Mouse (Mus musculus) erythroblast, embryonic 14.5 days (primary cell): ENCODE data around the gene Lhx6. TPM values are rescaled to one million over a fixed set of nuclear protein-coding genes. Genes with fewer than 3 reads are reported as not detected.

Source experiments
- H3K27me3 ChIP-seq: 2 replicates; pipeline ENCODE4 v1.6.1; 2012; ENCODE audit warnings: inconsistent platforms; ENCODE audit not compliant: control insufficient read depth
- H3K36me3 ChIP-seq: 2 replicates; pipeline ENCODE4 v1.6.1; 2012; ENCODE audit warnings: mild to moderate bottlenecking, inconsistent platforms; ENCODE audit not compliant: control insufficient read depth
- H3K4me1 ChIP-seq: 2 replicates; pipeline ENCODE4 v1.6.1; 2012; ENCODE audit warnings: inconsistent platforms; ENCODE audit not compliant: control insufficient read depth
- H3K4me3 ChIP-seq: replicated peaks from 2 replicates; pipeline ENCODE3; 2012; ENCODE audit warnings: moderate library complexity, mild to moderate bottlenecking, inconsistent platforms
- H3K9me3 ChIP-seq: 2 replicates; pipeline ENCODE4 v1.6.1; 2012; ENCODE audit warnings: low read length, inconsistent platforms, mixed read lengths; ENCODE audit not compliant: control insufficient read depth
- GATA1 ChIP-seq: IDR thresholded peaks from 2 replicates; pipeline ENCODE4 v1.6.1; 2012; ENCODE audit warnings: low read length, inconsistent platforms, mixed read lengths
- TAL1 ChIP-seq: IDR thresholded peaks from 3 replicates; pipeline ENCODE4 v1.6.1; 2012; ENCODE audit warnings: low read length, inconsistent platforms, mixed read lengths
- polyA plus RNA-seq: library from polyadenylated mRNA; stranded (reverse); fragments of >175 nt; gene quantifications from 2 replicates; pipeline ENCODE4 v1.2.3, GENCODE M21; 2012

Lhx6 gene
- polyA plus RNA-seq, 1 experiment, result not detected

- H3K36me3 ChIP-seq, result peaks cover 20% of the 10 kb centered on the region
- peaks cover 7% of the 10 kb centered on the region; the same call in 1 of the 2 replicates for H3K27me3 ChIP-seq
- H3K4me1 ChIP-seq, result peaks cover 29% of the 10 kb centered on the region
- H3K4me3 ChIP-seq, result peak within 1 kb of the TSS; percentile 78
- TF ChIP-seq TAL1 (no peak), GATA1 (no peak)
- H3K9me3 ChIP-seq, result no peaks in the 10 kb centered on the region
Observed at GRCm38 (mm10) chr2:36048748-36049566, 56.3 kb downstream of the Lhx6 start, which contains the start of the genes Ndufa8 and Morn5. Gene Ndufa8, minus strand, starts transcription at chr2:36049406. Gene Morn5, plus strand, starts transcription at chr2:36049458.

DNA sequence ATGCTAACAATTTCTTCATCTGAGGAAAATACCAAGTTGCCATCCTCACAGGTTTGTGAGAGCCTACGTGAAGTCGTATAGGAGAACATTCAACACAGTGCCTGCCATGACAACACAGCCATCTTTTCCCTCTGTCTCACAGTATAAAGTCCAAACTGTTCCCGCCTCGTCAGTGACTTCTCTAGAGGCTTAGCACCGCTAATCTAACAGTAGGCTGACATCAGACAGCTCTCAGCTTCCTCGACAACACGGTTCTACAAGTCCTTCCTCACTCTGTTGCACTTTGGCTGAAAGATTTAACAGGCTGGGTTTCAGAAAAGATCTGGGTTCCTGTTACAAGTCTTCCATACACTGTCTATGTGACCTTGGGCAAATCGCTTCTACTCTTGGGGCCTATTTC is 57.0 kb downstream of the Lhx6 start:
- H3K27me3 ChIP-seq, result peaks cover 7% of the 10 kb centered on the region; the same call in 1 of the 2 replicates
- H3K36me3 ChIP-seq, result peaks cover 28% of the 10 kb centered on the region
- peak overlapping the region; percentile 78 for H3K4me3 ChIP-seq
- peaks cover 29% of the 10 kb centered on the region for H3K4me1 ChIP-seq
- TF ChIP-seq GATA1 (no peak), TAL1 (no peak)
- H3K9me3 ChIP-seq, result no peaks in the 10 kb centered on the region

DNA sequence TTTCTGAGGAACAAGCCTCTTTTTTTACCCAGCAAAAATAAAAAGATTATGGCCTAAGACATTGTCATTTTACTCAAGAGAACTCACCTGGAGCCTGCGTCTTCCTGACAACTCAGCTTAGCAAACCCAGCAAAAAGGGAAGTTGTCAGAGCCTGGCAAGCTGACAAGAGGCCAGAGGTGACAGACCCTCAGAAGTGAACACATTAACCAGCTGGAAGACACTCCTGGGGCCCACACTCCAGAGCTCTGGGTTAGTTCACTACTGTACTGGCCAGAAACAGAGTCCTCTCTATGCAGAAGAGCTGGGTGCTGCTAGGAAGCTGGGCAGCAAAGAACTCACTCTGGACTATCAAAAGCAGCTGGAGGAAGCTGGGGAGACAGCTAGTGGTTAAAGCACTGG is 64.3 kb downstream of the Lhx6 start:
- TF ChIP-seq TAL1, result no peak
- TF ChIP-seq GATA1, result no peak
- no peaks in the 10 kb centered on the region for H3K27me3 ChIP-seq
- H3K9me3 ChIP-seq, result no peaks in the 10 kb centered on the region
- no peaks in the 10 kb centered on the region for H3K4me1 ChIP-seq
- H3K36me3 ChIP-seq, result peaks cover 73% of the 10 kb centered on the region
- H3K4me3 ChIP-seq, result no peak overlapping the region

DNA sequence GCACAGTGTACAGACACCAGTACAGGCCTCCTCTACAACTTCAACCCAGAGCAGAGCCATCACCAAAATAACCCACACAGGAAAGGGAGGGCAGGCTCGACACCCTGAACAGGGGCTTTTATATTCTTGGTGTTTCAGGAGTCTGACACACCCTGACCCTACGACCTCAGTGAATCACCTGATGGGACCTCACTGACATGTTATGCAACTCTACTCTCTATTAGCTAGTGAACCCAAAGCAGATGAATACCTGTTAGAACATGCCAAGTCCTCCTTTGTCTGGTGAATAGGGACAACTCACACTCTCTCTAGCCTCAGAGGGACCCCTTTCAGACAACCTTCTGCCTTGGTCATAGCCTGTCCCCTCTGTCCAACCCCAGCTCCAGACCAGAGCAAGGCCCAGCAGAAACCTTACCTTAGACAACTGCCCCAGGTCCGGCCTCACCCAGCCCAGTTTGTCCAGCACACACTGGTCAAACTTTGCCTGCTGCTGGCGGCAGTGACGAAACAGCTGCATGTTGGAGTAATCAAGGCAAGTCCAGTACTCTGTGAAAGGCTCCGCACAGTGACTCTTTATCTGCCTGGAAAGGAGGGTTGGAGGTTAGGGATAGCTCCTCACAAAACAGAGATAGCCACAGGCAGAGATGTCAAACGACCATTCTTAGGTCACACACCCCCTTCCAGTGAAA is 65.8 kb downstream of the Lhx6 start:
- no peak overlapping the region for H3K4me3 ChIP-seq
- no peaks in the 10 kb centered on the region for H3K9me3 ChIP-seq
- no peaks in the 10 kb centered on the region for H3K4me1 ChIP-seq
- no peak for TF ChIP-seq GATA1
- no peak for TF ChIP-seq TAL1
- H3K36me3 ChIP-seq, result peaks cover 80% of the 10 kb centered on the region
- H3K27me3 ChIP-seq, result no peaks in the 10 kb centered on the region

DNA sequence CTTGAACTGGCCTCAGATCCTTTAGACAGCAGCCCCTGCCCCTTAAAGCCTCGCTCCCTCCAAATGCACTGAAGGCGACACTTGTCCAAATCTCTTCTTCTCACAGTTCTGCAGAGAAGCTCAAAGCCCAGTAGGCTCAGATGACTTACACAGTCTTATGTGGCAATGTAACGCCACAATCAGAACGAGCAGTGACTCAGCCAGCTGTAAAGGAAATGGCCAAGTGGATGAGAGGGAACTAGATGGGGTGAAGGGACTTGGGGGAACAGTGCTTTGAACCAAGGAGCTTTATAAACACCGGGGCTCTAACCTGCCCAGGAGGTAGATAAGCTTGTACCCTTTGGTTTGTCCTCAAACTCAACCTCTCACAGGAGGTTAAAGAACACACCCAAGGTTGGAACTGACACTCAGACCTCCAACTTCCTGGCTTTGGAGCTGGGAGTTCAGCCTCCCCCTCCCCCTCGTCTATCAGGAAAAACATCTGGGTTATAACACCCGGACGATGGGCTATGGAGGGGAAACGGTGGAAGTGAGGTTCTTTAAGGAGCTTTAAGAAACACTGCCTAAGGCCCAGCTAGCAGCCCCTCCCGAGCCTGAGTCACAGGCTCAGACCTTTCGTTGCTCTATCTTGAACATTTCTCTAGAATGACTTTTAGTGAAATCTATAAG is 69.7 kb downstream of the Lhx6 start:
- TF ChIP-seq GATA1 (no peak), TAL1 (no peak)
- H3K4me1 ChIP-seq, result no peaks in the 10 kb centered on the region
- H3K27me3 ChIP-seq, result no peaks in the 10 kb centered on the region
- peaks cover 52% of the 10 kb centered on the region for H3K36me3 ChIP-seq
- H3K4me3 ChIP-seq, result no peak overlapping the region
- no peaks in the 10 kb centered on the region for H3K9me3 ChIP-seq

DNA sequence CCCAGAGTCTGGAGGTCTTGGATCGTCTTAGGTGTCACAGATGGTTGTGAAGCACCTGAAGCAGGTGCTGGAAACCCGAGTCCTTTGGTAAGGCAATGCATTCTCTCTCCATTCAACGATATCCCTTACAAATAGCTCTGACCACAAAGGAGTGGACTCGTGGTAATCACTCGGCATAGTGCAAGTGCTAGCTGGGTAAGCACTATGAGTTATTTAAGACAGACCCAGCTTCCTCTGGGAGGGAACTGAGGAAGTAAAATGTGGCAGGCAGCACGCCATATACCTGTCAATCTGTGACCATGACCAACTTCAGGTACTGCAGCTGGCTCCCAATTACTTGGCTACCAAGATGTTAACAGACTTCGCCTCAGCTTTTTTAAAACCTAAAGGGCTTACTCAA is 70.3 kb downstream of the Lhx6 start:
- H3K9me3 ChIP-seq, result no peaks in the 10 kb centered on the region
- H3K27me3 ChIP-seq, result no peaks in the 10 kb centered on the region
- peaks cover 49% of the 10 kb centered on the region for H3K36me3 ChIP-seq
- no peak overlapping the region for H3K4me3 ChIP-seq
- TF ChIP-seq GATA1, result no peak
- no peak for TF ChIP-seq TAL1
- no peaks in the 10 kb centered on the region for H3K4me1 ChIP-seq

DNA sequence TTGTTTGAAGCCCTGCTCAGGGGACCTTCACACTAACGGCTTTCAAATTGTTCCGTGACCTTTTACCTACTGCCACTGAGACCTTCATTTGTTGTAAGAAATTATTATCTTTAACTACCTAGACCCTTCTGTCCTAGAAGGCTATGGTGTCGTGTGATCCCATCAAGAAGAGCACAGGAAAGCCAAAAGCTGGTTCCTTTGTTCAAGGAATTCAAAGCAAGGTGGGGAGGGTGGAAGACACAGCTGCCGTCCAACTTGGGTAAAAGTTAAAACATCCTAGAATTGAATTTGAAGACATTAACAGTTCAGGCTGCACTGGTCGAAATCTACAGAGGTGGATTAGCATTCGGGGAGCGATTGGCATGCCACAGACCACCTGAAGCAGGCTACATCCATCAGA is 71.2 kb downstream of the Lhx6 start:
- H3K36me3 ChIP-seq, result peaks cover 40% of the 10 kb centered on the region
- H3K4me3 ChIP-seq, result no peak overlapping the region
- H3K9me3 ChIP-seq, result no peaks in the 10 kb centered on the region
- TF ChIP-seq GATA1, result no peak
- TF ChIP-seq TAL1, result no peak
- H3K4me1 ChIP-seq, result no peaks in the 10 kb centered on the region
- H3K27me3 ChIP-seq, result no peaks in the 10 kb centered on the region

- Histone ChIP-seq H3K9me3 (no peaks in the 10 kb centered on the region), H3K27me3 (no peaks in the 10 kb centered on the region), H3K4me3 (no peak overlapping the region), H3K36me3 (peaks cover 31% of the 10 kb centered on the region), H3K4me1 (no peaks in the 10 kb centered on the region)
- TF ChIP-seq GATA1 (no peak), TAL1 (no peak)
Observed at GRCm38 (mm10) chr2:36032884-36033283, 72.3 kb downstream of the Lhx6 start.

Other genes starting within 250 kb of the Lhx6 start
- 0.01 TPM in 2 replicates for gene Ttll11, start 125.5 kb downstream of the Lhx6 start, polyA plus RNA-seq
- 6.0 and 7.6 TPM in 2 replicates for gene Ndufa8, start 56.0 kb downstream of the Lhx6 start, polyA plus RNA-seq
- not detected in 2 replicates for gene Morn5, start 56.0 kb downstream of the Lhx6 start, polyA plus RNA-seq
- gene Mrrf, start 31.0 kb upstream of the Lhx6 start, polyA plus RNA-seq, result 0.26 and 0.36 TPM in 2 replicates
- 1.2 and 1.7 TPM in 2 replicates for gene Rbm18, start 31.4 kb upstream of the Lhx6 start, polyA plus RNA-seq
- 0.09 TPM in 1 of 2 replicates, not detected in the other for gene Ptgs1, start 125.0 kb upstream of the Lhx6 start, polyA plus RNA-seq